Mouse (Mus musculus): Measurements from ENCODE around the gene Mthfd1. TPM values are rescaled to one million over a fixed set of nuclear protein-coding genes. Genes with fewer than 3 reads are reported as not detected.

Gene Mthfd1
- 44.7 and 52.2 TPM in 2 replicates for polyA plus RNA-seq (2012; rRNA removed)

GRCm38 (mm10) chr12:76254725-76255498 is at the start of gene Mthfd1:
Mthfd1 (plus strand) TSS chr12:76255298.

DNA sequence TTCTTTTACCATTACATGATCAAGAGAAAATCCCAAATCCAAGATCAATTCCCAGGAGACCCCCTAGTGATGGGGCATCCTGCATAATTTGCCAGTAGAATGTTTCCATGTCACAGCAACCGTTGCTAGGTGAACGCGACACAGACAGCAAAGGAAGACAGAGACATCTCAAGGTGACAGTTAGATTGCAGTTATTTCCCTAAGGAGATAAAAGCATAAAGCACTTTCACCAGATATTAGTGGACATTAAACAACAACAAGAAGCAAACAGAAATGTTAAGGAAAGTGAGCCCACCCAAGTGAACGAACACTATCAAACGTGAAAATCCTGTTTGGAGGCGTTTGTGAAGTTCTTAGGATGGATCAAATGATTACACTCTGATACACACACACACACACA is 8.5 kb upstream of the Mthfd1 start, which contains the start of gene Tex21:
Tex21 (minus strand) TSS at position 101 of the 400 bp plus-strand sequence.

DNA sequence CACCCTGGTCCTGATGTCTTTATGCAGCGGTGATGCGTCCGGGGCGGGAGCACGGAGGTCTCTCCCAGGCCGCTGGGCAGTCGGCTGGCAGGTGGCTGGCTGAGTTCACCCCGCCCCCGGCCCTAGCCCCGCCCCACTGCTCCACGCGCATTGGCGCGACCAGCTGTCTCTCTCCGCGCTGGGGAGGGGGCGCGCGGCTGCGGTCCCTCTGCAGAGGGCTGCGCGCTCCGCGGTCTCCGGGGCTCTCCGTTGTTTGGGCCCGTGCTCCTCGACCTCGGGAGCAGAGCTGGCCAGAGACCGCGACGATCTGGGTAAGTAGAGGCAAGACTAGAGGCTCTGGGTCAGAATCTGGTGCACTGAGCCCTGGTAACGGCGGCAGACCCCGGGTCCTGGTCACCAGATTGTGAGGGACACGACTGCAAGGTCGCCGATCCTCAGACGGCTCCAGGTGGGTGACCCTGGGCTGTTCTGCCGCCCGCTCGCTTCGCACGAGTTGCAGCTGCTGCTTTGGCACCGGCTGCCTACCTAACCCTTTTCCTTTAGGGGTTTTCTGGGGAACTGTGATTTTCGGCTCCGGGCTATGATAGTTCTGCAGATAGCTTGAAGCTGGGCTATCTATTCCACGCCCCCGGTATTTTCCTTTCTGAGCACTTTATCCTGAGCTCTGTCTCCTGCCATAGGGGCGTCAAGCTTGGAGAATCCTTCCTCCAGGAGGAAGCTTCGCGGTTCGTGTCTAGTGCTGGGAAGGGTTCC is 69.8 kb downstream of the Mthfd1 start, which contains the start of gene Akap5:
Akap5 (plus strand) TSS at position 213 of the 753 bp plus-strand sequence.

Other genes with a start within 250 kb of the Mthfd1 start
- 0.26 and 0.47 TPM in 2 replicates for gene Esr2, start 78.0 kb upstream of the Mthfd1 start, polyA plus RNA-seq (2012; rRNA removed)
- 0.05 TPM in 1 of 2 replicates, not detected in the other for gene Tex21, start 8.6 kb upstream of the Mthfd1 start, polyA plus RNA-seq (2012; rRNA removed)
- 4.9 and 6.8 TPM in 2 replicates for gene Akap5, start 69.6 kb downstream of the Mthfd1 start, polyA plus RNA-seq (2012; rRNA removed)
- gene Zbtb25, start 114.3 kb downstream of the Mthfd1 start, polyA plus RNA-seq (2012; rRNA removed) = 14.5 and 19.7 TPM in 2 replicates
- gene Zbtb1, start 115.0 kb downstream of the Mthfd1 start, polyA plus RNA-seq (2012; rRNA removed) = 5.1 and 6.7 TPM in 2 replicates
- gene Hspa2, start 148.9 kb downstream of the Mthfd1 start, polyA plus RNA-seq (2012; rRNA removed) = 4.7 and 5.1 TPM in 2 replicates
- 0.62 and 1.5 TPM in 2 replicates for gene Ppp1r36, start 162.2 kb downstream of the Mthfd1 start, polyA plus RNA-seq (2012; rRNA removed)